Mouse (Mus musculus) hindbrain, postnatal 0 days (tissue): ENCODE data around the gene Il10rb. TPM values are rescaled to one million over a fixed set of nuclear protein-coding genes. Genes with fewer than 3 reads are reported as not detected.

ENCODE experiments used
- ATAC-seq: fragments of 200-750 bp; cut with Nextera tagmentation; 2 replicates; pipeline ENCODE4 v1.8.0; 2017; ENCODE audit warnings: mild to moderate bottlenecking, moderate TSS enrichment, moderate library complexity
- DNase-seq: peaks from one replicate; pipeline ENCODE4 v3.0.0-alpha.2; 2015; ENCODE audit warnings: low spot score
- H3K27ac ChIP-seq: fragments of 300-500 bp; sonication (generic); 2 replicates; pipeline ENCODE4 v1.5.1; 2014; ENCODE audit warnings: mild to moderate bottlenecking
- H3K27me3 ChIP-seq: fragments of 300-500 bp; sonication (generic); 2 replicates; pipeline ENCODE4 v1.6.1; 2014; ENCODE audit warnings: low read length, mixed read lengths; ENCODE audit not compliant: insufficient read depth
- H3K36me3 ChIP-seq: fragments of 300-500 bp; sonication (generic); 2 replicates; pipeline ENCODE4 v1.6.1; 2014; ENCODE audit warnings: low read length, mixed read lengths; ENCODE audit not compliant: insufficient read depth
- H3K4me1 ChIP-seq: fragments of 300-500 bp; sonication (generic); 2 replicates; pipeline ENCODE4 v1.6.1; 2014; ENCODE audit warnings: antibody characterized with exemption, low read length, mixed read lengths; ENCODE audit not compliant: insufficient read depth
- H3K4me2 ChIP-seq: fragments of 300-500 bp; sonication (generic); 2 replicates; pipeline ENCODE4 v1.6.1; 2014; ENCODE audit warnings: low read depth, mild to moderate bottlenecking, low read length, moderate library complexity, mixed read lengths
- H3K4me3 ChIP-seq: fragments of 300-500 bp; sonication (generic); 2 replicates; pipeline ENCODE4 v1.5.1; 2014; ENCODE audit warnings: low read length
- H3K9ac ChIP-seq: fragments of 300-500 bp; sonication (generic); replicated peaks from 2 replicates; pipeline ENCODE4 v1.6.1; 2014; ENCODE audit warnings: mild to moderate bottlenecking, low read length, moderate library complexity, mixed read lengths
- H3K9me3 ChIP-seq: fragments of 300-500 bp; sonication (generic); 2 replicates; pipeline ENCODE4 v1.6.1; 2016; ENCODE audit warnings: low read length, mixed read lengths
- CTCF ChIP-seq: IDR thresholded peaks from 2 replicates; pipeline ENCODE4 v1.5.1; 2016; ENCODE audit warnings: antibody characterized with exemption, control low read depth, low read depth
- WGBS: fragments of 180-500 bp; shearing (Covaris S2); extraction: QIAGEN DNeasy Blood & Tissue Kit; methylation state at CpG from one replicate; pipeline ENCODE4 v1.1.7; 2014; 5-methylcytosine and 5-hydroxymethylcytosine counted together
- polyA plus RNA-seq: library from polyadenylated mRNA; unstranded; fragments of >200 nt; fragmentation: Nextera tagmentation; extraction: Ambion mirVana; gene quantifications from 2 replicates; pipeline ENCODE4 v1.2.1, GENCODE M21; 2015
- total RNA-seq: library from RNA; depleted of rRNA; stranded (reverse); fragments of >200 nt; gene quantifications from 2 replicates; pipeline ENCODE4 v1.2.3, GENCODE M21; 2014

The Il10rb gene
- total and polyA plus RNA-seq, 2 experiments from 2014 or later = 7.1 to 14.8 TPM

DNA sequence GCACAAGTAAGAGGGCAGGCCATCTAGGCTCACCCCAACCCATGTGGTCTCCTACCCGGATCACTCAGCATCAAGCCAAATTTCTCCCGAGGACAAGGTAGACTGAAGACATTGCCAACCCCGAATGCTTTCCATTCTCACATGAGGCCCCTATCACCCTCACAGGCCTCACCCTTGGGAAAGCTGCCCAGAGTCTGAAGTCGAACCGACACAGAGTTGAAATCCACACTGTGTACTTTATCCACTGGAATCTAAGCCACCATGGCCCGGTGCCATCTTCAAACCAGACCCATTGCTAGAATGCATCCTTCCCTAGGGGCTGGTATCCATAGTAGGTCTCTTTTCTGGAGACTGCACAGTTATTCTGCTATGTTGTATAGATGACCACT is 41.5 kb downstream of the Il10rb start:
- 71% methylated on average over 6 of the region's 6 CpGs for WGBS
- Histone ChIP-seq H3K4me2 (no peak overlapping the region), H3K9me3 (no peaks in the 10 kb centered on the region), H3K4me1 (no peaks in the 10 kb centered on the region), H3K9ac (no peak overlapping the region), H3K27ac (no peak overlapping the region), H3K4me3 (no peak overlapping the region), H3K36me3 (no peaks in the 10 kb centered on the region), H3K27me3 (no peaks in the 10 kb centered on the region)
- DNase-seq = no peak
- ATAC-seq = no peak
- no peak for TF ChIP-seq CTCF

- Histone ChIP-seq H3K4me3 (no peak overlapping the region), H3K27me3 (no peaks in the 10 kb centered on the region), H3K9me3 (no peaks in the 10 kb centered on the region), H3K4me2 (no peak overlapping the region), H3K9ac (no peak overlapping the region), H3K4me1 (no peaks in the 10 kb centered on the region), H3K36me3 (no peaks in the 10 kb centered on the region), H3K27ac (no peak overlapping the region)
- DNase-seq = no peak
- ATAC-seq = no peak
- TF ChIP-seq CTCF = no peak
- WGBS = 94% methylated on average over 5 of the region's 5 CpGs
Measured at GRCm38 (mm10) chr16:91448088-91448487, 42.1 kb downstream of the Il10rb start.

DNA sequence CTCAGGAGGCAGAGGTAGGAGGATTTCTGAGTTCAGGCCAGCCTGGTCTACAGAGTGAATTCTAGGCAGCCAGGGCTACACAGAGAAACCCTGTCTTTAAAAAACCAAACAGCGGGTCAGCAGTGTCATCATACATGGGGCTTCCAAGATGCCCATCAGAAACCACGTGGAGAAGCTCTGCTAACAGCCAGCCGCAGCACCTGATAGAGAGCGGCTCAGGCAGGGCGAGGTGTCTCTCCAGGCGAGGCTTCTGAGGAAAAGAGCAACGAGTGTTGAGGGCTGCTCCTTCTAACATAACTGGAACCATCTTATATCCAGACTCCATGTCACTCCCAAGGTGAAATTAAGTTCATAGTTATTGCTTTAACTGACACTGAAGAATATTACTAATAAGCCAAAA is 42.9 kb downstream of the Il10rb start:
- TF ChIP-seq CTCF = no peak
- 81% methylated on average over 7 of the region's 7 CpGs for WGBS
- ATAC-seq (no peak), DNase-seq (no peak)
- H3K4me3 ChIP-seq = no peak overlapping the region
- H3K27ac ChIP-seq = no peak overlapping the region
- H3K9me3 ChIP-seq = no peaks in the 10 kb centered on the region
- no peak overlapping the region for H3K9ac ChIP-seq
- no peaks in the 10 kb centered on the region for H3K4me1 ChIP-seq
- no peak overlapping the region for H3K4me2 ChIP-seq
- H3K27me3 ChIP-seq = no peaks in the 10 kb centered on the region
- H3K36me3 ChIP-seq = no peaks in the 10 kb centered on the region

DNA sequence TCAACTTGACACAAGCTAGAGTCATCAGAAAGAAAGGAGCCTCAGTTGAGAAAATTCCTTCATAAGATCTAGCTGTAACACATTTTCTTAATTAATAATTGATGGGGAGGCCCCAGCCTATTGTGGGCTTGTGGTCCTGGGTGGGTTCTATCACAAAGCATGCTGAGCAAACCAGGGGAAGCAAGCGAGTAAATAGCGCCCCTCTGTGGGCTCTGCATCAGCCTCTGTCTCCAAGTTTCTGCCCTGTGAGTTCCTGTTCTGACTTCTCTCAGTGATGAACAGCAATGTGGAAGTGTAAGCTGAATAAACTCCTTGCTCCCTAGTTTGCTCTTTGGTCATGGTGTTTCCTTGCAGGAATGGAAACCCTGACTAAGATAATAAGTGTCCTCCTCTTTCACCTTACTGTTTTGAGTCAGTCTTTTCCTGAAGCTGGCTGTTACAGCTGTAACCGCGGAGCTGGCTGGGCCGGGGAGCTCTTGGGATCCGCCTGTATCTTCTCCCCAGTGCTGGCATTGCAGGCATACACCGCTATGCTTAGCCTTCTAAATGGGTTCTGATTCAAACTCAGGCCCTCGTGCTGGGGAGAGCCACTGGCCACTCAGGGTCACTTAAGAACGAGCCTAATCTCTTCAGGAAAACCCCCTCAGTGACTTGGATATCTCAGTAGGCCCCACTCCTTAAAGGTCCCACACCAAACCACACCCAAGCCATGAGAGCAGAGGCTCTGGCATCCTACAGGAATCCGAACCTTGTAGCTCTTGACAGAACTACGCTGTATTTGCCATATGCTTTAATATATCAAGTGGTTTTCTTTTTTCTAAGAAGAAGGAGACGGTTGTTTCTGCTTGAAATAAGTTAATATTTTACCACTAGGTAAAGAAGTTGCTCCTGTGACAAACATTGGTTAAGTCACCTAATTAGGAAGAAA is 44.4 kb downstream of the Il10rb start:
- Histone ChIP-seq H3K4me1 (no peaks in the 10 kb centered on the region), H3K27me3 (no peaks in the 10 kb centered on the region), H3K4me2 (no peak overlapping the region), H3K4me3 (no peak overlapping the region), H3K9ac (no peak overlapping the region), H3K27ac (no peak overlapping the region), H3K9me3 (no peaks in the 10 kb centered on the region), H3K36me3 (no peaks in the 10 kb centered on the region)
- WGBS = 85% methylated on average over 12 of the region's 12 CpGs
- ATAC-seq = no peak
- DNase-seq = no peak
- no peak for TF ChIP-seq CTCF

- no peak overlapping the region for H3K4me3 ChIP-seq
- H3K4me1 ChIP-seq = no peaks in the 10 kb centered on the region
- H3K9ac ChIP-seq = no peak overlapping the region
- H3K4me2 ChIP-seq = no peak overlapping the region
- 87% methylated on average over 2 of the region's 2 CpGs for WGBS
- ATAC-seq (no peak), DNase-seq (no peak)
- TF ChIP-seq CTCF = no peak
- H3K36me3 ChIP-seq = no peaks in the 10 kb centered on the region
- no peaks in the 10 kb centered on the region for H3K27me3 ChIP-seq
- no peaks in the 10 kb centered on the region for H3K9me3 ChIP-seq
- no peak overlapping the region for H3K27ac ChIP-seq
Measured at GRCm38 (mm10) chr16:91451949-91452348, 46.0 kb downstream of the Il10rb start.

DNA sequence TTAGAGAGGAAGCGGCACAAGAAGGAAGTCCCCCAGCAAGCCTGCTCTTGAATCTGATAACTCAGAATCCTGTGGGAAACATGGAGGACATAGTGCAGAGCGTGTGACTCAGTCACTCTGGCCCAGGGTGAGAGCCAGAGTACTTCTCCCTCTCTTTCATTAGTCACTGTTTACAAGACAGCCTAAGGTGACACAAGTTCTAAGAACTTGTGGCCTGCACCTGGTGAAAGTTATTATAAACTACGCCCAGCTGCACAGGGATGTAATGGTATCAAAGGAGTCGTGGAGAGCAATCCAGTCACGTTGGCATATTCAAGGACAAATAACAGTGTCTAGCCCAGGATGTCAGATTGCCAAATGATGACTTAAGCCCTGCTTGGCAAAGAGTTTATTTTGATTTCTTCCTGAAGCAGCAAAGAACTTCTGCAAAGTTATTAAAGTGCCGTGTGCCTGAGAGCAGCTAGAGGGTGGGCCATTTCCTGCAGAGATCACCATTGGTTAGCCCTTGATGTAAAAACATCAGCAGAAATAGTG is 46.5 kb downstream of the Il10rb start:
- no peak overlapping the region for H3K9ac ChIP-seq
- H3K9me3 ChIP-seq = no peaks in the 10 kb centered on the region
- H3K4me1 ChIP-seq = no peaks in the 10 kb centered on the region
- H3K4me3 ChIP-seq = no peak overlapping the region
- TF ChIP-seq CTCF = no peak
- H3K4me2 ChIP-seq = no peak overlapping the region
- H3K36me3 ChIP-seq = no peaks in the 10 kb centered on the region
- H3K27me3 ChIP-seq = no peaks in the 10 kb centered on the region
- 73% methylated on average over 6 of the region's 6 CpGs for WGBS
- H3K27ac ChIP-seq = no peak overlapping the region
- DNase-seq = no peak
- ATAC-seq = no peak

- 75% methylated on average over 4 of the region's 4 CpGs for WGBS
- no peak for ATAC-seq
- no peak overlapping the region for H3K4me3 ChIP-seq
Measured at GRCm38 (mm10) chr16:91455868-91456267, 49.9 kb downstream of the Il10rb start.

More at GRCm38 (mm10) chr16:91455868-91456267, 49.9 kb downstream of the Il10rb start:
- H3K9me3 ChIP-seq = no peaks in the 10 kb centered on the region
- no peaks in the 10 kb centered on the region for H3K27me3 ChIP-seq
- H3K4me1 ChIP-seq = no peaks in the 10 kb centered on the region
- no peak overlapping the region for H3K9ac ChIP-seq
- DNase-seq = no peak
- TF ChIP-seq CTCF = no peak
- no peaks in the 10 kb centered on the region for H3K36me3 ChIP-seq
- H3K27ac ChIP-seq = no peak overlapping the region
- no peak overlapping the region for H3K4me2 ChIP-seq
